Mouse (Mus musculus) liver, embryonic 16.5 days (tissue): ENCODE data around the gene Vps13d. TPM values are rescaled to one million over a fixed set of nuclear protein-coding genes. Genes with fewer than 3 reads are reported as not detected.

Experiments
- ATAC-seq: fragments of 200-750 bp; cut with Nextera tagmentation; 2 replicates; pipeline ENCODE4 v1.8.0; 2017; ENCODE audit warnings: low read depth, mild to moderate bottlenecking, moderate number of reproducible peaks, moderate library complexity
- H3K27ac ChIP-seq: fragments of 300-500 bp; sonication (generic); 2 replicates; pipeline ENCODE4 v1.5.1; 2014; ENCODE audit warnings: mild to moderate bottlenecking, low read length
- H3K27me3 ChIP-seq: fragments of 300-500 bp; sonication (generic); 2 replicates; pipeline ENCODE4 v1.6.1; 2014; ENCODE audit warnings: low read depth, low read length, mixed read lengths; ENCODE audit not compliant: control insufficient read depth, insufficient read depth
- H3K36me3 ChIP-seq: fragments of 300-500 bp; sonication (generic); 2 replicates; pipeline ENCODE4 v1.6.1; 2014; ENCODE audit warnings: mild to moderate bottlenecking; ENCODE audit not compliant: control insufficient read depth, insufficient read depth
- H3K4me1 ChIP-seq: fragments of 300-500 bp; sonication (generic); 2 replicates; pipeline ENCODE4 v1.6.1; 2014; ENCODE audit warnings: low read depth, low read length, mixed read lengths; ENCODE audit not compliant: control insufficient read depth
- H3K4me2 ChIP-seq: fragments of 300-500 bp; sonication (generic); 2 replicates; pipeline ENCODE4 v1.6.1; 2014; ENCODE audit warnings: low read depth, low read length, mixed read lengths
- H3K4me3 ChIP-seq: fragments of 300-500 bp; sonication (generic); 2 replicates; pipeline ENCODE4 v1.5.1; 2014; ENCODE audit warnings: low read depth, mild to moderate bottlenecking, low read length
- H3K9ac ChIP-seq: fragments of 300-500 bp; sonication (generic); 2 replicates; pipeline ENCODE4 v1.6.1; 2014; ENCODE audit warnings: low read depth, low read length
- H3K9me3 ChIP-seq: fragments of 300-500 bp; sonication (generic); replicated peaks from 2 replicates; pipeline ENCODE4 v1.6.1; 2016; ENCODE audit warnings: low read length; ENCODE audit not compliant: control insufficient read depth
- WGBS: fragments of 180-500 bp; shearing (Covaris S2); extraction: QIAGEN DNeasy Blood & Tissue Kit; methylation state at CpG from one replicate; pipeline ENCODE4 v1.1.7; 2014; ENCODE audit not compliant: insufficient replicate concordance; 5-methylcytosine and 5-hydroxymethylcytosine counted together
- polyA plus RNA-seq: library from polyadenylated mRNA; unstranded; fragments of >200 nt; fragmentation: Nextera tagmentation; extraction: Ambion mirVana; gene quantifications from 2 replicates; pipeline ENCODE4 v1.2.1, GENCODE M21; 2015

Gene Vps13d
- polyA plus RNA-seq, 1 experiment from 2014 or later, result 3.7 TPM

DNA sequence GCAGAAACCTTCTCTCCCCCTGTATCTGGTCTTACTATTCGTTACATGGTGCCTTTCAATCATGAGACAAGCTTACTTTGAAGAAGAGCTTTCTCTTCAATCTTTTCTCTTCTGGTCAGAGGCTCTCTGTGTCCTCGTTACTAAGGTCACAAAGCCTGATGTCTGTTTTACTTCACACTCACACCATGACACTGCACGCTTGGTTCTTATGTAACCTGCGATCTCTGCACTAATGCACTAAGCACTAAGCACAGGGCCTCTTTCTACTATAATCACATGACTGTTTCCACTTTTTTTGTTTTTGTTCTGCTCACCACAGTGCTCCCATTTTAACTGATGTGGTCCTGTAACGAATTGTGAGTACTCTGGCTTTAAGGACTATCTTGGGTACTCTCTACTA, 146.8 kb downstream of the Vps13d start:
- Histone ChIP-seq H3K36me3 (peaks cover 18% of the 10 kb centered on the region; the same call in 1 of the 2 replicates), H3K9ac (no peak overlapping the region), H3K4me3 (no peak overlapping the region), H3K27ac (no peak overlapping the region), H3K9me3 (no peaks in the 10 kb centered on the region), H3K4me2 (no peak overlapping the region), H3K27me3 (no peaks in the 10 kb centered on the region), H3K4me1 (peaks cover 11% of the 10 kb centered on the region)
- 74% methylated on average over 5 of the region's 5 CpGs for WGBS
- ATAC-seq, result no peak

DNA sequence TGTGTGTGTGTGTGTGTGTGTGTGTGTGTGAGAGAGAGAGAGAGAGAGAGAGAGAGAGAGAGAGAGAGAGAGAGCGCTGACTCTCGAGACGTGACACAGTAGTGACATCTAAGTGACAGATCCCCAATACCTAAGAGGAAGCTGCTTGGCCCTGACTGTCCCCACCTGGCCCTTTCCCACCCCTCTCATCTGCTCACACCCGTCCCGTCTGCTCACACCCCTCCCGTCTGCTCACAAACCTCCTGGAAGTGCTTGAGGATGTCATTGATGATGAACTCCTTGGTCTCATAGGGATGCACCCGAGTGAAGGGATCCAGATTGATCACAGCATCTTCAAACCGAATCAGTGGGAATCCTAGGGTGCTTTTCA, 148.8 kb downstream of the Vps13d start:
- Histone ChIP-seq H3K4me2 (no peak overlapping the region), H3K4me1 (peaks cover 17% of the 10 kb centered on the region), H3K9me3 (no peaks in the 10 kb centered on the region), H3K36me3 (peaks cover 15% of the 10 kb centered on the region; the same call in 1 of the 2 replicates), H3K27me3 (no peaks in the 10 kb centered on the region), H3K9ac (no peak overlapping the region), H3K27ac (no peak overlapping the region), H3K4me3 (no peak overlapping the region)
- WGBS, result 82% methylated on average over 7 of the region's 8 CpGs
- no peak for ATAC-seq

DNA sequence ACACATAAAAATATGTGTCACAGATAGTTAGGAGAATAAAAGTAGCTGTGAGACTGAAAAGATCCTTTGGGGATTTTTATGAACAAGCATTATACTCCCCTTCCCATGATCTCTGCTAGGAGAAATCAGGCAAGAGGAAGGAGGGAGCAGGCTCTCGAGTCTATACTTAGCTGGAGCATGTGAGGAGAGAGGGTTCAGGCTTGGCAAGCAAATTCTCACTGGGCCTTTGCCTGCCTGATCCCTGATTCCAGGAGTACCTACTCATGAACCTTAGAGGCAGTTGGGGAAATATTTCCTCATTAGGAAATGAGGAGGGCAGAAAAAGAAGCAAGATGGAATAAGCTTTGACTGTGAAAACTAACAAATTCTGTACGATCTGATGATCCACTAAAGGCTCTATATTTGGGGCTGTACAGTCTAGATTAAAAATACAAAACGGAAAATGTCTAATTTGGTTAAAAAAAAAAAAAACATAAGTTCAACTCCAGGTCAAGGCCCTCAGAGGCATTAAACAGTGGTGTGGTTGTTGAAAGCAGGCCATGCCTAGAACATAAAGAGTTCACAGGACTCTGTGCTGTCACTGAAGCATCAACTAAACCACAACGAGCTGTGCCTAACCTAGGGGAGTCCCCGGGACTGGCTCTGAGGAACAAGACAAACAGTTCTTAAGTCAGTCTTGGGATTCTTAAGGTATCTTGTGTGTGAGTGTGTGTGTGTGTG, 149.3 kb downstream of the Vps13d start:
- WGBS, result 61% methylated on average over 5 of the region's 5 CpGs
- ATAC-seq, result no peak
- H3K36me3 ChIP-seq, result peaks cover 15% of the 10 kb centered on the region; the same call in 1 of the 2 replicates

DNA sequence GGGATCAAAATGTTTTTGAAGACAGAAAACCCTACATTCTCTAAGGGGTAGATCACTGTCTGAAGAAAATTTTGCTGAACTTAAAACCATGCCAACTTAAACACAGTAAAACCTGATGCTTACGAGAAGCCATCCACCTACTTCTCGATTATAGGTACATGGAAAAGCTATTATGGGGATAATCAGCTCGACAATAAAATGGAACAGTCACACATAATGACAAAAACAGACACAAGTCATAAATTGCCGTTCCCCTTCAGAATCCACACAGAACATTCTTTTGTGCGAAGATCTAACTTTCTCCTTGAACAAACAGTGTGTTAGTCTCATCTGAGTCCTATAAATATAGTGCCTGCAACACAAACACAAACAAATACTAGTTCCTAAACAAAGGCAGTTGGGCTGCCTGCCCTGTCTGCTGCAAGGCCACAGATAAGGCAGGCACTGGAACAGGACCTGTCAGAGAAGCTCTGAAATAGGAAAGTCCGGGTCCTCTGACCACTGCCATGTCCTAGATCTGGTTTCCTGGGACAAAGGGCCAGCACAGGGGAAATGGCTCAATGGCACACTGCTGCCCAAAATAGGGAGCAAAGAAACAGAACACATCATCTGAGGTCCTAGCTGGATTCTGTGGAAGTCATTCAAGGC, 153.5 kb downstream of the Vps13d start:
- no peaks in the 10 kb centered on the region for H3K27me3 ChIP-seq
- ATAC-seq, result peak; percentile 59
- peaks cover 19% of the 10 kb centered on the region for H3K4me1 ChIP-seq

More for the DNA sequence above, 149.3 kb downstream of the Vps13d start:
- Histone ChIP-seq H3K4me3 (no peak overlapping the region), H3K4me2 (no peak overlapping the region), H3K9ac (no peak overlapping the region), H3K27ac (no peak overlapping the region), H3K9me3 (no peaks in the 10 kb centered on the region), H3K27me3 (no peaks in the 10 kb centered on the region), H3K4me1 (peaks cover 12% of the 10 kb centered on the region)

DNA sequence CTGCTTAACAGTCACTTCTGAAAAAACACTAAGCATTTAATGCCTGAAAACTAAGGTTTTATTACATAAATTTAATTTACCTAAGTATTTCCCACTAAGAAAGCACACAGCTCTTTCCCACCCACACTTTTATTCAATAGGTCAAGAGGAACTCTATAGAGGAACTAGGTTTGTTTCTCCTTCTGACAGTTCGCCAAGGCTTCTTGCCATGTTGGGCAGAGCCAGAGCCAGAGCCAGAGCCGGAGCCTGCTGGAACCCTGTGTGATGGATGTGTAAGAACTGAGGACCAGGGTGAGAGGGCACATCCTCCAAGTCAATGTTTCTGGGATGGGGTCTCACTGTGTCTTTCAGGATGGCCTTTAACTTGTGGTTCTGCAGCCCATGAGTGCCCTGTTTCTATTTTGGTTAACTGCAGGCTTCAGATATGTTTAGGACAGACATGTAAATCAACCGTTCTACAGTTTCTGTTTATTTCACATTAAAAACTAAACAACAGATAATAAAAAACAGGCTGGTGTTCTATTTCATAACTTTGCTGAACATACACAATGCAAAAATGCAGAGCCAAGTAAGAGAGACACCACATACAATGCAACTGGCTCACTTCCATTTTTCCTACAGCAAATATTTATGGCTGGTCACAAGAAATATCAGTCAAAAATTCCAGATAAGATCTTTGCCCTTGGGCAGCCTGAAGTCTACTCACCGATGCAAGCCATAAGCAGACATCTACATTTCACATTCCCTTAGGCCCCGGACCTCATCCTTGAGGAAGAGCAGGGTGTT, 157.0 kb downstream of the Vps13d start:
- H3K36me3 ChIP-seq, result 0 out of 2 replicates have a peak, but pooled peaks cover 2% of the 10 kb centered on the region
- H3K9me3 ChIP-seq, result no peaks in the 10 kb centered on the region
- H3K4me3 ChIP-seq, result no peak overlapping the region
- no peak overlapping the region for H3K9ac ChIP-seq
- H3K27me3 ChIP-seq, result no peaks in the 10 kb centered on the region
- ATAC-seq, result no peak
- H3K27ac ChIP-seq, result peak overlapping the region; percentile 34
- no peak overlapping the region for H3K4me2 ChIP-seq
- 73% methylated on average over 5 of the region's 5 CpGs for WGBS
- H3K4me1 ChIP-seq, result peaks cover 54% of the 10 kb centered on the region

More for the DNA sequence above, 153.5 kb downstream of the Vps13d start:
- Histone ChIP-seq H3K27ac (no peak overlapping the region), H3K4me2 (no peak overlapping the region), H3K9me3 (no peaks in the 10 kb centered on the region), H3K36me3 (peaks cover 13% of the 10 kb centered on the region; the same call in 1 of the 2 replicates), H3K4me3 (no peak overlapping the region), H3K9ac (no peak overlapping the region)
- WGBS, result 53% methylated on average over 6 of the region's 6 CpGs

DNA sequence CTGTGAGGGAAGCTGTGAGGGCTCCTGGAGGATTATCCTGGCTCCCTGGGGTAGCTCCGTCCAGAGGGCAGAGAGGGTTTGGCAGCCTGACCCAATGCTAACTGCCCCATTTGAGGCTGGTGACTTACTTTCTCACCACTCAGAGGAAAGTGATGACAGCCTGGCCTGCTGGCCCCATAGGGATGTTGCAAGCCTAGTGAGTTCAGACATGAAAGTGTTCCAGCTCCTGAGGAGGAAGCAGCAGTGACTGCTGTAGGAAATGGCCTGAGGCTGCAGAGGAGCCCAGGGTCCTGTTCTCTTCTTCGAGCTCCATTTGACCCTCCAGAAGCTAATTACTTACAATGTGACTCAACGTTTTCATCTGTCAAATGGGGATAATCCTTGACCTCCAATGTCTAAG, 157.8 kb downstream of the Vps13d start:
- no peak overlapping the region for H3K9ac ChIP-seq

DNA sequence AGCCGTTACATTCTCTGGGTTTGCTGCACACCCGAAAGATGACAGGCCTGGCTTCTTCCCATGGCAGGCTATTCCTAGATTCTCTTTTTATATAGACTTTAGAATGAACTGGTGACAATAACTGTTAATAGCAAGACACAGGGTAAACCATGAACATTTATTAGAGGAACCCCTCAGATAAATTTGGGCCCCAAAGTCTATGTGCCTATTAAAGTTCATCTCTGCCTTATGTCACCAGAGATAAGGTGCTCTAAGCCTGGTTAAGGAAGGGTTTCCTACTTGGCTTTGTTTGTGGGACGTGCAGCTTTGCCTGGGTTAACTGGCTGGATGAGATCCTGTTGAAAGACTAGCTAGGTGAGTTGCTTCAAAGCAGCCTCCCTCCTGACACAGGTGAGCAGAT, 159.4 kb downstream of the Vps13d start:
- peak overlapping the region; percentile 53 for H3K4me2 ChIP-seq
- 25% methylated on average over 3 of the region's 3 CpGs for WGBS
- H3K27me3 ChIP-seq, result no peaks in the 10 kb centered on the region
- H3K4me1 ChIP-seq, result peaks cover 57% of the 10 kb centered on the region
- peak; percentile 35 for ATAC-seq
- H3K9ac ChIP-seq, result peak overlapping the region; percentile 52
- H3K27ac ChIP-seq, result peak overlapping the region; percentile 87
- no peaks in the 10 kb centered on the region for H3K9me3 ChIP-seq
- no peak overlapping the region for H3K4me3 ChIP-seq
- 0 out of 2 replicates have a peak, but pooled peaks cover 2% of the 10 kb centered on the region for H3K36me3 ChIP-seq

More for the DNA sequence above, 157.8 kb downstream of the Vps13d start:
- Histone ChIP-seq H3K4me2 (no peak overlapping the region), H3K36me3 (0 out of 2 replicates have a peak, but pooled peaks cover 2% of the 10 kb centered on the region), H3K27me3 (no peaks in the 10 kb centered on the region), H3K4me1 (peaks cover 62% of the 10 kb centered on the region), H3K4me3 (no peak overlapping the region), H3K9me3 (no peaks in the 10 kb centered on the region), H3K27ac (peak overlapping the region; percentile 87)
- no peak for ATAC-seq
- 58% methylated on average over 3 of the region's 3 CpGs for WGBS

DNA sequence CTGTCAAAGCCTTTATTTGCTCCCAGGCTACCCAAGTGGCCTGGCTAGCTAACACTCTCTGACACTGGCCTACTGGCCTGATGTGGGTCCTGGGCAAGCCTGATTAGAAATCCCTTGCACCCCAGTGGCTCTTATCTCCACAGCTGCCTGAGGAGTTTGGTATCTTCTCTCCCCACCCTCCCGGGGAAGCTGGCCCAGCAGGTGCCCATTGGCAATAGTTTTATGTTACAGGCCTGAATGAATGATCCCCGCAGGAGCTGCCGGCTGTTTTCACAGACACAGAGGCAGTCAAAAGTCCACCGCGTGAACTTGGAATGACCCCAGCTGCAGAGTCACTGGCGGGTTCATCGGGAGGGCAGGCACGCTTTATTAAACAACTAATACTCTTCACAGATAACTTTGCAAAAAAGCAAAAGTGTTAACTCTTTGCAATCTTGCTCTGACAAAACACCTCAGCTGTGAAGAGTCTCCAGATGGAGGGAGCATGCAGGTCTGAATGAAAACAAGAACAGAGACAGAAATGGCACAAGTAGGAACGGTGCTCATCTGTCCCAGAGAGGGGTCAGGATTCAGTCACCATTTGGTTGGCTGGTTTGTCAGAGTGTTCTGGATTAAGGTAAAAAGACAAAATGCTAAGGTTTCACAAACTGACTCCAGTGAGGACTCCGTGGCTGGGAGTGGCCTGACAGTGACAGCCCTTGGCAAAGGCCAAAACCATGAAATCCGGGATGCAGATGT, 160.1 kb downstream of the Vps13d start:
- H3K9ac ChIP-seq, result peak overlapping the region; percentile 52
- peak overlapping the region; percentile 27 for H3K4me3 ChIP-seq
- peak; percentile 93 for ATAC-seq
- H3K9me3 ChIP-seq, result no peaks in the 10 kb centered on the region
- H3K27ac ChIP-seq, result peak overlapping the region; percentile 87
- peaks cover 57% of the 10 kb centered on the region for H3K4me1 ChIP-seq
- H3K36me3 ChIP-seq, result 0 out of 2 replicates have a peak, but pooled peaks cover 2% of the 10 kb centered on the region
- 16% methylated on average over 11 of the region's 11 CpGs for WGBS
- H3K27me3 ChIP-seq, result no peaks in the 10 kb centered on the region
- H3K4me2 ChIP-seq, result peak overlapping the region; percentile 53
